Mouse (Mus musculus): ENCODE measurements around the gene Vps26b. TPM values are rescaled to one million over a fixed set of nuclear protein-coding genes. Genes with fewer than 3 reads are reported as not detected.

Gene Vps26b
- 100 to 1,000 TPM; 106 to 111 TPM for total RNA-seq (2021)
- long read RNA-seq, experiment 1, transcript Vps26b-201 (6 exons, 3,575 nt) = major isoform, 59 of 66 reads
- long read RNA-seq, experiment 1, partial matches to known transcripts = 3 of 66 reads
- long read RNA-seq, experiment 1, other reads (novel, unspliced or antisense) = 4 of 66 reads
- long read RNA-seq, experiment 2, transcript Vps26b-201 (6 exons, 3,575 nt) = major isoform, 66 of 88 reads
- long read RNA-seq, experiment 2, partial matches to known transcripts = 4 of 88 reads
- long read RNA-seq, experiment 2, other reads (novel, unspliced or antisense) = 18 of 88 reads

- H3K4me3 ChIP-seq = peak within 1 kb of the TSS; percentile 100
- peak; percentile 60 for TF ChIP-seq CTCF (conservative IDR thresholded peaks at IDR 0.05)
- peak within 1 kb of the TSS; percentile 94 for H3K27ac ChIP-seq
- DNase-seq (ENCODE audit: low spot score in 2 of 2) = peak; percentile 94 to 95
Observed at GRCm38 (mm10) chr9:27029828-27030762, at the start of gene Vps26b, which contains the start of gene Ncapd3. Gene Vps26b, minus strand, starts transcription at chr9:27030065. Gene Ncapd3, plus strand, starts transcription at chr9:27030175.

GRCm38 (mm10) chr9:27075812-27076211 is 45.9 kb upstream of the Vps26b start:
- DNase-seq (ENCODE audit: low spot score in 2 of 2) = no peak
- no peak for TF ChIP-seq CTCF (conservative IDR thresholded peaks at IDR 0.05)
- Histone ChIP-seq H3K27ac (no peak overlapping the region), H3K4me3 (no peak overlapping the region)

GRCm38 (mm10) chr9:27074677-27075076 is 44.8 kb upstream of the Vps26b start:
- peak; percentile 83 for TF ChIP-seq CTCF (conservative IDR thresholded peaks at IDR 0.05)
- no peak for DNase-seq (ENCODE audit: low spot score in 2 of 2)
- Histone ChIP-seq H3K27ac (no peak overlapping the region), H3K4me3 (no peak overlapping the region)

GRCm38 (mm10) chr9:27070895-27071294 is 41.0 kb upstream of the Vps26b start:
- DNase-seq (ENCODE audit: low spot score in 2 of 2) = no peak
- Histone ChIP-seq H3K27ac (no peak overlapping the region), H3K4me3 (no peak overlapping the region)
- no peak for TF ChIP-seq CTCF (conservative IDR thresholded peaks at IDR 0.05)

GRCm38 (mm10) chr9:27058341-27058740 is 28.5 kb upstream of the Vps26b start:
- no peak for TF ChIP-seq CTCF (conservative IDR thresholded peaks at IDR 0.05)
- peak in 1 of 2 experiments; percentile 78 for DNase-seq (ENCODE audit: low spot score in 2 of 2)
- Histone ChIP-seq H3K4me3 (no peak overlapping the region), H3K27ac (peak overlapping the region; percentile 72)

- Histone ChIP-seq H3K4me3 (no peak overlapping the region), H3K27ac (no peak overlapping the region)
- DNase-seq (ENCODE audit: low spot score in 2 of 2) = no peak
- TF ChIP-seq CTCF (conservative IDR thresholded peaks at IDR 0.05) = peak; percentile 77
Observed at GRCm38 (mm10) chr9:27049492-27049891, 19.6 kb upstream of the Vps26b start.

GRCm38 (mm10) chr9:27043892-27044291 is 14.0 kb upstream of the Vps26b start:
- TF ChIP-seq CTCF (conservative IDR thresholded peaks at IDR 0.05) = no peak

GRCm38 (mm10) chr9:27030763-27031100 is 867 bp upstream of the Vps26b start:
- H3K27ac ChIP-seq = peak overlapping the region; percentile 94

More at GRCm38 (mm10) chr9:27043892-27044291, 14.0 kb upstream of the Vps26b start:
- H3K4me3 ChIP-seq = no peak overlapping the region
- DNase-seq (ENCODE audit: low spot score in 2 of 2) = no peak
- H3K27ac ChIP-seq = no peak overlapping the region

GRCm38 (mm10) chr9:27029022-27029827 is 640 bp downstream of the Vps26b start:
- H3K4me3 ChIP-seq = peak overlapping the region; percentile 100
- peak; percentile 53 for TF ChIP-seq CTCF (conservative IDR thresholded peaks at IDR 0.05)
- H3K27ac ChIP-seq = peak overlapping the region; percentile 94
- peak; percentile 60 to 73 for DNase-seq (ENCODE audit: low spot score in 2 of 2)

More at GRCm38 (mm10) chr9:27030763-27031100, 867 bp upstream of the Vps26b start:
- H3K4me3 ChIP-seq = peak overlapping the region; percentile 100
- TF ChIP-seq CTCF (conservative IDR thresholded peaks at IDR 0.05) = no peak
- DNase-seq (ENCODE audit: low spot score in 2 of 2) = no peak

GRCm38 (mm10) chr9:27026708-27027107 is 3.2 kb downstream of the Vps26b start:
- TF ChIP-seq CTCF (conservative IDR thresholded peaks at IDR 0.05) = no peak
- DNase-seq (ENCODE audit: low spot score in 2 of 2) = no peak
- Histone ChIP-seq H3K27ac (no peak overlapping the region), H3K4me3 (peak overlapping the region; percentile 100)

GRCm38 (mm10) chr9:27023681-27024080 is 6.2 kb downstream of the Vps26b start:
- peak overlapping the region; percentile 13; the same call in 1 of the 2 replicates for H3K4me3 ChIP-seq
- no peak overlapping the region for H3K27ac ChIP-seq
- no peak for DNase-seq (ENCODE audit: low spot score in 2 of 2)
- TF ChIP-seq CTCF (conservative IDR thresholded peaks at IDR 0.05) = no peak

- DNase-seq (ENCODE audit: low spot score in 2 of 2) = no peak
- TF ChIP-seq CTCF (conservative IDR thresholded peaks at IDR 0.05) = no peak
- no peak overlapping the region for H3K4me3 ChIP-seq
- H3K27ac ChIP-seq = no peak overlapping the region
Observed at GRCm38 (mm10) chr9:27018961-27019360, 10.9 kb downstream of the Vps26b start.
